Mouse (Mus musculus) bone marrow, adult 2 months (tissue): ENCODE measurements around the gene Supt20.

ENCODE experiments used
- CTCF ChIP-seq: fragments of 200-500 bp; IDR thresholded peaks from 2 replicates; pipeline ENCODE4 v1.5.1; 2011; ENCODE audit warnings: low read length, control low read depth; ENCODE audit not compliant: control insufficient read depth, insufficient read depth
- POLR2A ChIP-seq: fragments of 200-500 bp; IDR thresholded peaks from 2 replicates; pipeline ENCODE4 v1.6.1; 2011; ENCODE audit warnings: low read depth, mild to moderate bottlenecking, control low read depth, low read length, borderline replicate concordance; ENCODE audit not compliant: control insufficient read depth

DNA sequence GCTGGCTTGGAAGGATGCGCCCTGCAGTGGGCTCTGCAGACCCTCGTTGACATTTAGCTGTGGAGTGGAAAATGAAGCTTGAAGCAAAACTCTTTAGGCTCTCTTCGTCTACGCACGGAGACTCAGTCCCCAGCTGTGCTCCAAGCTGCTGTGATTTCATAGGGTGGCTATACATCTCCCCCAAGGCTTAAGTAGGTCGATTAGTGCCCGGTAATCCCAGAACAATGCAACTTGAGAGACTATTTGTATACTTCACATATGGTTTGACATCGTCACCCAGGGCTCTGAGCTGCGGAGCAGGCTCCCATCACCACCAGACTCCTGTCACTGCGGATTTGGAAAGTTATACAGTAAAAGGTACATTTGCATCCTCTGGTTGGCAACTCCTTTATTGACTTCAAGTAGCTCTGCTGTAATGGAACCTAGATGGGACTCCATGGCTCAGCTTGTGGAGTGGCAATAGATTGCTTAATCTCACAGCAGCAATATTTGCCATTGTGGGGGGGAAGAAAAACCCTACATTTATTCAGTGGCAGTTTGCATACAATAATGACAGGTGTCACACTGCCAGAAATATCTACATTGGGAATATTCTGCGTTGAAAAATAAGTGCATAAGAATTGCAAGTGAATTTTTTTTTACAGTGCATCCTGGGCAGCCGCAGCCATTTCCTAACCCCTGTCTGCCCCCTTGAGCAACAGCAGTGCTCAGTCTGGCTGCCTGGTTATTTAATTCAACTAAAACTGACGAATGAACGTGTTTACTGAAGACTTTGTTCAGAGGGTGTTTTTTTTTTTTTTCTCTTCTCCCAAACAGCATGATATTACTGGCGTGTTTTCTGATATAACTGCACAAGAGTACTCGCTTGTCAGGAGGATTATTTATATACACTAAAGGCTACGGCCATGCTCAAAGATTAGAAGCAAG lies 77.0 kb downstream of the Supt20 start:
- TF ChIP-seq CTCF = no peak
- TF ChIP-seq POLR2A = no peak
